Mouse (Mus musculus) CD4-positive, CD25-positive, alpha-beta regulatory T cell, adult 4 months (primary cell): Measurements from ENCODE around the gene Mrps18b. TPM values are rescaled to one million over a fixed set of nuclear protein-coding genes. Genes with fewer than 3 reads are reported as not detected.
A peak's percentile ranks its signal among the peaks of the same experiment; 100 is the strongest.

Source experiments
- ATAC-seq: one replicate; pipeline ENCODE4 v1.8.0; 2017
- polyA plus RNA-seq, 2 experiments: library from polyadenylated mRNA; unstranded; fragments of 100-300 nt; shearing (Covaris generic); gene quantifications; one replicate each; pipeline ENCODE4 v1.2.1; 2017

The Mrps18b gene
- polyA plus RNA-seq, 2 experiments from 2014 or later, result 59.8 to 82.8 TPM

DNA sequence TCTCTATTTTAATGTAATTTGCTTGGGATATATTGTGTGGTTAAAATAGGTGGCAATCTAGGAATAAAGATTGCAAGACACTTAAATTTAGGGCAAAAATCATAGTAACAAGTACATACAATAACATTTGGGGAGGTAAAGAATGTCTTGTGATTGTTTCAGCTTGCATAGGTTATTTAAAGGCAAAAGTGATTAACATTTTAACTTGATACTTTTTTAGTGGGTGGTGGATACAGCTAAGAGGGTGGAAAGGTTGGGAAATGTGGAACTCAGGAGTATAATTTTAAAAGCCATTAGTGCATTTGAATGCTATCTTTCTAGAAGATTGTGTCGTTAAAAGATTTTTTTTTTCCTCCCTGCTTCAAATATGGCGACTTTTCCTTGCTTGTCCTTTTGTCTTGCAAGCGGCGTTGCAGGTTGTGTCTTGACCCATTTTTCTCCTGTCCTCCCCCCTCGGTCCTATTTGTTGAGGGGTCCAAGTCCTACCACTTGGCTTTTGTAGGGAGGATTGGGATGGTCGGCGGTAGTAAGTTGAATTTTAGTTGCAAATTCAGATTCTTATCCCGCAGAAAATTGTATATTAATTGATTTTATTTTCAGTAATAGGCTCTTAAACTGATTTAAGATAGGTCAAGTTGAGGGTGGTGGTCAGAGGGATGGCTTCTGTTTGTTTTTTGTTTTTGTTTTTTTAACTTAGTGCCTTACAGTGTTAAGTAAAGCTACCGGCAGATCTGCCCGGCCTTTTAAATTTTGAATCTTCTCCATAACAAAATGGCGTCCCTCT lies 2.3 kb upstream of the Mrps18b start:
- ATAC-seq, result no peak

GRCm38 (mm10) chr17:35917463-35918251 lies 1.5 kb upstream of the Mrps18b start:
- ATAC-seq, result no peak

GRCm38 (mm10) chr17:35917143-35917462 lies 914 bp upstream of the Mrps18b start:
- no peak for ATAC-seq

- ATAC-seq, result no peak
These were observed 472 bp downstream of the Mrps18b start for GRCm38 (mm10) chr17:35915538-35916296.

DNA sequence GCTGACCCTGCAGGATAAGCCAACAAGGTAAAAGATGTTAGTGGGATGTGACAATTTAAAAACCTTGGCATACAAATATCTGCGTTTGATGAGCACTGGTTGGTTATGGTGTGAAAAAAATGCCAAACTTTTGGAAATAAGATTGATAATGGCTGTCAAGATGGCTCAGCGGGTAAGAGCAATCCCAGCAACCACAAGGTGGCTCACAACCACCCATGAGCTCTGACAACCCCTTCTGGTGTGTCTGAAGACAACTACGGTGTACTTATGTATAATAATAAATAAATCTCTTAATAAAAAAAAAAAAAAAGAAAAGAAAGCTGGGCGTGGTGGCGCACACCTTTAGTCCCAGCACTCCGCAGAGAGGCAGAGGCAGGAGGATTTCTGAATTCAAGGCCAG lies 1.2 kb downstream of the Mrps18b start:
- no peak for ATAC-seq

DNA sequence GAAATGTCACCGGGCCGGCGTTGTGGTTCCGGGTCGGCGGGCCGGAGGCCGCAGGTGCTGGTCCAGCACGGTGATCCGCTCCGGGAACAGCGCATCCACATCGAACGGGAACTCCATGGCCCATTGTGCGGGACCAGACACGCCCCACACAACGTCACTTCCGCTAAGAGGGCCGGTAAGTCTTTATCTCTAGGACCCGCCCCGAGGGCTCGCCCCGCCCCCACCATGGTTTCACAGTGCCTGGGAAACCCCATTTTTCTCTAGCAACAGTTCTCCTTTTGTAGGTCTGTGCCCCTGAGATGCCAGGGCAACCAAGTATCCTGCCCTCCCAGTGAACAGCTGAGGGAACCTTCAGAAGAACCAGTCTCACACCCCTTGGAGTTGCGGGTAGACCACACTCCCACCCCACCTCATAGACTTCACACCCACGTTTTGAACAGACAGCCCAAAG lies 6.2 kb downstream of the Mrps18b start, which contains the start of gene Atat1:
Gene Atat1, minus strand, starts transcription at position 157 of the 451 bp plus-strand sequence.
- ATAC-seq, result peak; percentile 91

DNA sequence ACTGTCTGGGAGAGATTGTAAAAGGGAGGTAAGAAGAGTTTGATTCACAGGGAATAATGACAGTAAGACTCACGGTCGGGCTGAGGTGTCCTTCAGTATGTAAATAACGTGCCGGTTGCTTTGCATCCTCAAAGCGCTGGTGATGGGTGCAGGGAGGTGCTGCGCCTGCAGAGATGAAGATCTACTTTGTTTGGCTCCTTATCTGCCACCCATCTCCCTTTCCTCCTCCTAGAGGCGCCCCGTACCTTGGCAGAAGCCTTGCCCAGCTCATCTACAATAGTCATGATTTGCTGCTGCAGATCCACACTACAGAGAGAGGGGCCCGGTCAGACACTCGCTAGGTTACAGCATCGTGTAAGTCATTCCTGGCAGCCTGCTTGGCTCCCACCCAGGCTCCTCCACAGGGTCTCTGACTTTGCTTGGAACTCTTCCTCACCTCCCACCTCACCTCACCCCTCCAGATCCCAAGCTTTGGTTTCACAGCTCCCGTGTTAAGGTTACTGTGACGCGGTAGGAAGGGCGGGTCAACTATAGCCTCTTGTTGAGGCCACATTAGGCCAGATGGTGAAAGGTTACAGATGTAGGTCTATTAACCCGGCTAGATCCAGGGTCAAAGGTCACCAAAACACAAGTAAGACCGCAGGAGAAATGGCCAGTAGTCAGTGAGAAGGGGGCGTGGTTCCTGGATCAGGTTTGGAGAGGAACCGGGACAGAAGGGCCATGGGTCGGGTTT lies 6.8 kb downstream of the Mrps18b start:
- ATAC-seq, result peak; percentile 38

- ATAC-seq, result no peak
These were observed 8.6 kb downstream of the Mrps18b start for GRCm38 (mm10) chr17:35907609-35908008.

GRCm38 (mm10) chr17:35905587-35905986 lies 10.6 kb downstream of the Mrps18b start:
- ATAC-seq, result no peak

- ATAC-seq, result no peak
These were observed 12.2 kb downstream of the Mrps18b start for GRCm38 (mm10) chr17:35903992-35904355.

DNA sequence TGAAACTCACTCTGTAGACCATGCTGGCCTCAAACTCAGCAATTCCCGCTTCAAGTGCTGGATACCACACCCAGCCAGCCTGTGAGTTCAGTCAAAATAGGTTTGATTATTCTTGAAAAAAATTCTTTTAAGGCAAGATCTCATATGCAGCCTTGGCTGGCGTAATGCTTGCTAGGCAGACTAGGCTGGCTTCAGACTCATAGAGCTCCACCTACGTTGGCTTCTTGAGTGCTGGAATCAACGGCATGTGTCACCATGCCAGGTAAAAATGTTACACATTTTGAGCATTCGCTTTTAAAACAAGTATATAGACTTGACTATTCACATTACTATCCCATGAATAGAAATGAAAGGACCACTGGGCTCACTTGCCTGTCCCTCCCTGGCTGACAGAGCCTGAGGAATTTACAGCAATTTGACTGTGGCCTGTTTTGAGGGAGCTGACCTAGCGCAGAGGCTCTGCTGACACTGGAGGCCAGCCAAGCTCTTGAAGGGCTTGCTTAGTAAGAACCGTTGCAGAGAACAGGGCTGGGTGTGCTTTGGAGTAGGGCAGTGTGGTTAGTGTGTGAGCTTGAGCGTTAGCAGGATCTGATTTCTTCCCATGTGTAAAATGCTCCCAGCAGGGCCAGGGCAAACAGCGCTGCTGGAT lies 12.7 kb downstream of the Mrps18b start:
- ATAC-seq, result no peak

DNA sequence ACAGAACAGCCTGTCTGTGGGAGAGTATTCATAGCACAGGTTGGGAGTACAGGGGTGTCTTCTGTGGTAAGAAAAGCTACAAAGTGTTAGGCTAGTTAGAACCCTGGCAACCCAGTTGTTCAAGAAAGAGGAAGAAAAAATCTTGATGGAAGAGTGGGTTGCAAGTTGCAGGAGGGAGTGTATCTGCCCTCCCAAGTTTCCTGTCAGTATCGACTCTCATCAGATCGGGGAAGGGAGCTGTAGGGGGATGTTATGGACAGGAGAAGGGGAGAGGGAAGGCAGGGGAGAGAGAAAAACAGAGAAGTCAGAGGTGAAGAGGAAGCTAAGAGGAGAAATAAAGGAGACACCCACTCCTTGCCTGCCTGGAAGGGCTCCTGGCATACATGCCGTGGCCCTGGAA lies 15.6 kb downstream of the Mrps18b start:
- ATAC-seq, result no peak

GRCm38 (mm10) chr17:35897644-35898573 lies 18.3 kb downstream of the Mrps18b start:
- ATAC-seq, result peak; percentile 24

- ATAC-seq, result peak; percentile 84
These were observed 19.2 kb downstream of the Mrps18b start, which contains the start of gene 2310061I04Rik for GRCm38 (mm10) chr17:35896781-35897643. Gene 2310061I04Rik (minus strand): TSS chr17:35897431.

DNA sequence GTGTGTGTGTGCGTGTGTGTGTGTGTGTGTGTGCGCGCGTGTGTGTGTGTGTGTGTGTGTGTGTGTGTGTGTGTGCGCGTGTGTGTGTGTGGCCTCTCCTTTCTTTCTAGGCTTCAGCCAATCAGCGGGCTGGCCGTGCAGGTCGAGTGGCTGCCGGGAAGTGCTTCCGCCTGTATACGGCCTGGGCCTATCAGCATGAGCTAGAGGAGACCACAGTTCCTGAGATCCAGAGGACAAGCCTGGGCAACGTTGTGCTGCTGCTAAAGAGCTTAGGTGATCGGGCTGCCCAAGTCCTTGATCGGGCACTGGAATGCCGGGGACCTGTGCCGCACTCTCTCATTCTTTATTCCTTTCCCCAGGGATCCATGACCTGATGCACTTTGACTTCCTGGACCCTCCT lies 28.5 kb downstream of the Mrps18b start:
- ATAC-seq, result no peak

DNA sequence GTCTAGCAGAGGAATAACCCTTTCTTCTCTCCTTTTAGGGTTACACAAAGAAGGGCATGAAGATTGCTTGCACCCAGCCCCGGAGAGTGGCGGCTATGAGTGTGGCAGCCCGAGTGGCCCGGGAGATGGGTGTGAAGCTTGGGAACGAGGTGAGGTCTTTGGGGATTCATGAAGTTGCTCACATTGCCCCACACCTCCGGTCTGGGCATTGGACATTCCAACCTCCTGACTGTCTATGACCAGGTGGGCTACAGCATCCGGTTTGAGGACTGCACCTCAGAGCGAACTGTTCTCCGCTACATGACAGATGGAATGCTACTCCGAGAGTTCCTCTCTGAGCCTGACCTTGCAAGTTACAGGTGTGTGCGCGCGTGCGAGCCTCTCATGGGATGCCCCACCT lies 32.4 kb downstream of the Mrps18b start:
- no peak for ATAC-seq

GRCm38 (mm10) chr17:35882924-35883323 lies 33.3 kb downstream of the Mrps18b start:
- ATAC-seq, result no peak

DNA sequence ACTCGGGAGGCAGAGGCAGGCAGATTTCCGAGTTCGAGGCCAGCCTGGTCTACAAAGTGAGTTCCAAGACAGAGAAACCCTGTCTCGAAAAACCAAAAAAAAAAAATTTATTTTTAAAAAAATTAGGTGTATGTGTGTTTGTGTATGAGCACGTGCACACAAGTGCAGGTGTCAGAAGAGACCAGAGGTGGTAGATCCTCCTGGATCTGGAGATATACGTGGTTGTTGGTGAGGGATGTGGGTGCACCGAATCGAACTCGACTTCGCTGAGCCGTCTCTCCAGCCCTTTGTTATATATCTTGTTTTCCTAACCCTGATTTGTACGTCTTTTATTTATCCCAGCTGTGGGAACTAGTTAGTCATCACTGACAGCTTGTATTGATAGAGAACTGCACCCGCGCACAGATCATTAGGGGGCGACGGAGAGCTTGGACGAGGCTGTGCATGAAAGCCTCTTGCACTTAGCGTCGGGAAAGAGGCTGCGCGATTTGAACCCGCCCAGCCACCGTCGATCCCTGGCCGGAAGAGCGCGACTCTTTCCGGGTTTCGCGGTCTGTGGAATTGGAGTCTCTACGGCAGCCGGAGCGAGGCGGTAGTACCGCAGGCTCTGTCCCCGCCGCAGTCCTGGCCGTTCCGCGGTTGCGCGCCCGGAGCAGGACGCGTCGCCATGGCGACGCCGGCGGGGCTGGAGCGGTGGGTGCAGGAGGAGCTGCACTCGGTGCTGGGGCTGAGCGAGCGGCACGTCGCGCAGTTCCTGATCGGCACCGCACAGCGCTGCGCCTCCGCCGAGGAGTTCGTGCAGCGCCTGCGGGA lies 36.7 kb downstream of the Mrps18b start, which contains the start of gene Dhx16:
Gene Dhx16, plus strand, starts transcription at position 575 of the 813 bp plus-strand sequence.
- peak; percentile 95 for ATAC-seq

- ATAC-seq, result no peak
These were observed 41.5 kb downstream of the Mrps18b start for GRCm38 (mm10) chr17:35874721-35875120.
